Mouse (Mus musculus): ENCODE results near the gene Pax3.

Gene Pax3

DNA sequence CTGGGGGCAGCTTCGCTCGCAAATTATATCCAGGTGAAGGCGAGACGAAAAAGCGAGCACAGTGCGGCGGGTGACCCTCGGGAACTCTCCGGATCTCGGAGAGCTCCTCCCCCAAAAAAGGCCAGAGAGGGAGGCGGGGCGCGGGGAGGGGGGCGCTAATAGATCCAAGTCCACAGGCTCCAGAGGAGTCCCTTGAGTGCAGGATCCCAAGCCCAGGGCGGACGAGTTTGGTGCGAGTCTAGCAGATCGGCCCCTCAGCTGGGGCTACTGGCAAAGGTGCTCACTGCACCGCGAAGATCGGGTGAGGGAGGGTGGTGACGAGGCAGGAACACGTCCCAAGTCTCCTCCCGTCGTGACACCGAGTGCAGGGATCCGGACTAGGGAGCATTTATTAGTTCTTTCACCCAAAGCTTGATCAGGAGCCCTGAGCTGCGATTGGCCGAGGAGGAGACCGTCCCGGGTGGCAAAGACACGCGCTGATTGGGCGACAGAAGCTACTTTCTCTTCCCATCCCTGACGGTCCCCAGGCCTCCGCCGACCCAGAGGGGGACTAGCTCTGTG, at the start of gene Pax3:
Gene Pax3, minus strand, starts transcription at position 384 of the 561 bp plus-strand sequence.
- DNase-seq (ENCODE audit: low spot score in 2 of 2), result no peak

DNA sequence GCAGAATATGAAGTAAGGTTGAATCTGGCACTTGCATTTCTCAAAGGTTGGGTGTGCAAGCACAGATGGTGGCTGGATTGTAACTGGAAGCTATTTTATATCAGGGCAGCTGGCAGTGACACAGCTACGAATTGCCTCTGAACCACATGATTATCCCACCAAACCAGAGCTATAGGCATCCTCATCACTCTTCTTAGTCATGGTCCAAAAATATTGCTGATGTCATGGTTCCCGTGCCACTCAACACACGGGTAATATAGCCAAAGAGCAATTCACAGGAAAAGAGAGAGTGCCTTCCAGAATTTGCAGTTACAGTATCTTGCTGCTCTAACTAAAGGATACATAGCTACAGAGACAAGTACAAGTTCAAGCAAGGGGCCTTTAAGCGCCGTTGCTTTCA, 37.4 kb upstream of the Pax3 start:
- DNase-seq (ENCODE audit: low spot score in 2 of 2), result no peak

DNA sequence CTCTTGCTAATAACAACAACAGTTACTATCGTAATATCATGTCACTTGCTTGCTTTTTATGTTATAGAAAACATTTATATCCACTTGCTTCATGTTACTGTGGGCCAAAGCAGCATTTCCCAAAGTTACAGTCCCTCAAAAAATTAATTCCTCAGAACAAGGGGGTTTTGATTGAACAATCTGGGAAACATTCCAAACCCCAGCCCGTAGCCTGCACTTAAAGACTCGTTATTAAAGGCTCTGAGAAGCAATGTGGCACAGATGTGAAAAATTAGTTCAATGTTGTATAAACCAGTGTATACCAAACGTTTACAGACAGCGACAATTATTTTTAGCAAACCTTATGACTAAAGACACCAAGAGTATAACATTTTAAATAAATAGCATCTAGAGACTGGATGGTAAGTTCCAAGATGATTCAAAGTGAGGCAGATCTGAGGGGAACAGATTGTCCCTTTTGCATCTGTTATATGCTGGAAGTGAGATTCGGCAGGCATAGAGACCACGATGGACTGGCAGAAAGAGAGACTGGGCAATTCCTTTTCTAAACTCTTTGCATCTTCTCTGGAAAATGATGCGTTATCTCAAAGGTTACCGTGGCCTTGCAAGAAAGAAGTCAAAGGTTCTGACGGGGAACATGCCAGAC, 35.1 kb upstream of the Pax3 start:
- DNase-seq (ENCODE audit: low spot score in 2 of 2), result no peak

DNA sequence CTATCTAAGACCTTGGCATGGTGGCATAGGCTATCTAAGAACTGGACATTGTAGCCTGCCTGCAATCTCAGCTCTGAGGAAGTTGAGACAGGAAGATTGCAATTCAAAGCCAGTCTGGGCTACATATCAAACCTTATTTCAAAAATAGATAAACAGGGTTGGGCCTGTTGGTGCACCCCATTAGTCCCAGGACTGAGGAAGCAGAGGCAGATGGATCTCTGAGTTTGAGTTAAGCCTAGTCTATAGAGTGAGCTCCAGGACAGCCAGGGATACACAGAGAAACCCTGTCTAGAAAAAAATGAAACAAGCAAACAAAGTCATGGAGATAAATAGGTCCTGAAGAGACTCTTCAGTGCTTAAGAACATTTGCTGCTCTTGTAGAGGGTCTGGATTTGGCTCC, 32.9 kb upstream of the Pax3 start:
- DNase-seq (ENCODE audit: low spot score in 2 of 2), result no peak

DNA sequence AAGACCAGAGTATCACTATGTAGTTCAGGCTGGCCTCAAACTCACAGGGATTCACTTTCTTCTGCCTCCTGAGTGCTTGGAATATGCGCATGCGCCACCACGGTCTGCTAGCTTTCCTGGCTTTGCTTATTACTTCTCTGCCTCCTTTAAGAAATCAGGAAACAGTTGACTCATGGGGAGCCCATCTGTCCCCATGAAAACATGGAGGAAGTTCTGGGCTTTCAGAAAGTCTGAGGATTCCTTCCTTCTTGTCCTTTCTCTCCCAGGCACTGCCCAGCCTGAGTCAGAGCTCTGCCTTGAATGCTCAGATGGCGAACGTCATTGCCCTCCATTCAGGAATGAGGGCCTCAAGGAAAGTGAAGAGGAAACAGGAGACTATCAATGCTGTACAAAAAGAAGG, 31.8 kb upstream of the Pax3 start:
- DNase-seq (ENCODE audit: low spot score in 2 of 2), result no peak

DNA sequence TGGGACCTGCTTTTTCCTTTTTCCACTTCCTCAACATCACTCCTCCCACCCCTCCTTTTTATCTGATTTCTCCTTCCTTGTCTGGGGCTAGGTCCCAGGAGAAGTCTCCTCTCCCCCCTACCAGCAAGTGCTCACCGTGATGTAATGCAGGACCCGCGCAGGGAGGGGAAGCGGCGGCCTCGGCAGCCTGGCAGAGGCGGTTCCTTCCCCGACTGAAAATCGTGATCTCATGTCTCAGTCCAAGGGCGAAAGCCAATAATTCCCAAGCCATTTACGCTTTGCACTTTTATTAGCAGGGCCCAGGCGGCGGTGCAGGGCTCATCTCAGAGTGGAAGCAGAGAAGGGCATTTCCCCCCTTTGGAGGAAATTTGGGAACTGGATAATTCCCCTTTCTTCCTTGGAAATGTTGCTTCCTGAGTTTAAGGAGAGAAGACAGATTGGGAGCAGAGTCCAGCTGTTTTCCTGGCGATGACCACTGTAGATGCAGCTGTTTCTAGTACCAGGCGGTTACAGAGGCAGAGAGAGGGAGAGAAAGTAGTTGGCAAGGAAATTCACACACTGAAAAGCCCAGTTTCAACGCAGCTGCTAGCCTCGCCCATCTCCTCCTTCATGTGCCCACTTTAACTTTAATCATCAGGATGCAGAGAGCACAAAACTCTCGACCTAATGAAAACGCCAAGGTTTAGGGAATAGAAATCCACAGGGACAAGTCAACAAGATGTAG, 21.3 kb upstream of the Pax3 start:
- no peak for DNase-seq (ENCODE audit: low spot score in 2 of 2)

DNA sequence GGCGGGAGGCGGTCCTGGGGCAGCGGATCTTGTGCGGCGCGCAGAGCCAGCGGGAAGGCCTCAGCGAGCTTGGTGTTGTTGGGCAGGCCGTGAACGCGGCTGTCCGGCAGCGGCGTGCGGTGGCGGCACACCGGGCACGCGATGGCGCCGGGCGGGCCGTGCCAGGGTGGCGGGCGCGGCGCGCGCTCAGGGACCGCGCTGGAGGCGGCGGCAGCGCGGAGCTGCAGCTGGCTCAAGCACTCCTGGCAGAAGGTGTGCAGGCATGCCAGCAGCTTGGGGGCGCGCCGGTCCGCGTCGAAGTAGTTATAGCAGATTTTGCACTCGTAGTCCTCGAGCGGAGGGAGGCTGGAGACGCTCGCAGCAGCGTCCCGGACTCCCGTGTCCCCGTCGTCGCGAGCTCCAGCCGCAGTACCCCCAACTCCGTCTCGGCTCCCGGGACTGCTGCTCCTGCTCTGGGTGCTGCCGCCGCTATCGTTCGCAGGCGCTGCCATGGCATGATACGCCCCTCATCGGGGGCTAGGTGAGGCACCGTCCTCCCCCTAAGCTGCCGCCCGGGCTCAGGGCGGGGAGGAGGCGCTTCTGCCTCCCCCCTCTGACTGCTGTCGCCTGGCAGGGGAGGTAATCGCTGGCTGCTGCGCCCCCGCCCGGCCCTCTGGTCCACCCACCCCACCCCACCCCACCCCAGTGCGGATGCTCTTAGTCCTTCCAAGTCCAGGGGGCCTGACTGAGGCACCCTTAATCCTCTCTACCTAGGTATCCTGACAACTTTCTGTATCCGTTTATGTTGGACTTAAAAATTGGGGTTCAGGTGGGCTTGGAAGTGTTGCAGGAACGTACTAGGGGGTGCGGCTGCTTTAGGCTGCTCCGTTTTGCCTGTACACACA, 20.5 kb upstream of the Pax3 start:
- no peak for DNase-seq (ENCODE audit: low spot score in 2 of 2)

DNA sequence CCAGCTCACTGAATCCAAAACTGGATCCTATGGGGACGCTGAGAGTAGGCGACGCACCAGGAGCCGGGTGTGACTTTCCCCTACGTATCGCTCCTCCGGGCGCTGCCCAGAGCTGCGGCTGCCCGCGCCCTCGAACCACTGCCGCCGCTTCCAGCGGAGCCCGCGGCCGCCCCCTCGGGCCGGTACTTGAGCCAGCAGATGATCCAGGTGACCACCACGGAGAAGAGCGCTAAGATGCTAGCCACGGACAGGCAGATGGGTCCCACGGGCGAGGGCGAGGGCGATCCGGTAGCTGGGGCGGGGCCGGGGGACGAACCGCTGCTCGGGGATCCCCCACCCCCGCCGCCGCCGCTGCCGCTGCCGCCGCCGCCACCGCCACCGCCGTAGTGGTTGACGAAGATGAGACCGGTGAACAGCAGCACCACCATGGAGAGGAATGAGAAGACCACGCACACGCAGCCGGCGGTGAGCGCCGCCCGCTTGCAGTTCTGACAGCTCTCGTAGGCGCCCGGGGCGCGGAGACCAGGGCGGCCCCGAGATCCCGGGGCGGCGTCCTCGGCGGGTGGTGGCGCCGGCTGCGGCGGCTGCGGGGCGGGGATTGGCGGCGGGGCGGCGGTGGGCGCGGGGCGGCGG, 19.7 kb upstream of the Pax3 start:
- no peak for DNase-seq (ENCODE audit: low spot score in 2 of 2)

DNA sequence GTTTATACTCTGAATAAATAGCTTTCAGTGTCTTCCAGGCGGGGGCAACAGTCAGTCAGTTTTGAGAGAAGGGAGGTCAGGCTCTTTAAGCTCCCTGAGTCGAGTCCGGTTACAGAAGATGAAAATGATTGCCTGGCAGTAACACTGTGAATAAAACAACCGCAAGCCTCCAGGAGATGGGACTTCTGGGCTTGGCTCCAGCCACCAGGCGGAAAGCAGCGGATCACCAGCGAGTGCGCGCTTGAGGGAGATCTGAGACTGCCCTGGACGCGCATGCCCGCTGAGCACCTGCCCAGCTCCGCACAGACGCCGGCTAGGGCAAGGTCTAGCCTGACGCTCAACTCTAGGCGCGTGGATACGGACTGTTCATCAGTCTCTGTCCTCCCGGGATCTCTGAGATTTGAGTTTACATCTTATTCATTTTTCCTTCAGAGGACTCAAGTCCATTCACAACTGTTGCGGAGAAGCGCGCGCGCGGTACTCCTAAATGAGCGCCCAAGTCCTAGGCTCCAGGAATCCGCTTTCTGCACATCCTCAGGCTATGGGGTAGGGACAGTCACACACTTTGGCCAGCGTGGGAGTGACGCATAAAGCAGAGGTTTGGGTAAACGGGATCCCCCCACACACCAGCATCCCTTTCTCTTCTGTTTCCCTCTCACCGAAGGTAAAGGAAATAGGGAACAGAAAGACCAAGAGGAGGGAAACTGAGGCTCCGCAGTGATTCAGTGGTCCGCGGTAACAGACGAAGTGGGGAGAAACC, 19.0 kb upstream of the Pax3 start:
- DNase-seq (ENCODE audit: low spot score in 2 of 2), result no peak

DNA sequence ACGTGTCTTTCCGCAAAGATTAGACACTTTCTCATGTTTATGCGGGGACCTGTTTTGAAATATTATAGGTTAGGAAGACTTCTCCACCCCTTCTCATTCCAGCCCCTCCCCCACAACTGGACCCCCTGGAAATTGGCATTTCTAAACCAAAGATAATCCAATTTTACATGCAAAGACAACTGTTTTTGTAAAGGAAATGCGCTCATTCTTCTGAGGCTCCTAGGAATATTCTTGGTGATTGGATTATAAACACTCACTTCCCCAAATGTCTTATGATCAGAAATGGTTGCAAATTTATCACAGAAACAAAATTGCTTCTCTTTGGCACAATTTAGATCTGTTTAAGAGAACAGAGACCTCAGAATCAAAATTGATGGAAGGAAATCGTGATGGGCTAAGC, 14.1 kb upstream of the Pax3 start:
- DNase-seq (ENCODE audit: low spot score in 2 of 2), result no peak

DNA sequence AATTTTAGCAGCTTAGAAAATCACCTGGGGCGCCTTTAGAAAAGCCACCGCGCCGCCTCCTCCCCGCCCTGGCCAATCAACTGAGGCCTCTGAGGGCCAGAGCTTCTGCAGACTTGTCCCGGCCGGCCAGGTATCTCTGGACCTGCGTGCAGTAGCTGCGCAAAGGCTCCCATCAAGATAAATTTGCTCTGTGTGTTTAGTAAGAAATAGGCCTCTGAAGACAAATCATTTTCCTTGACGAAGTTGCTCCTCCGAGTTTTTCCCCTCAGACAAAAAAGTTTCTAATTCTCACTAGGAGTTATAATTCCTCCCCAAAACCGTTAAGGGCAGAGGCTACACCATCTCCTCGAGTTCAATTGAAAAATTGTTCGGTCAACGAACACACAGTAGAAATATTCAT, 13.6 kb upstream of the Pax3 start:
- no peak for DNase-seq (ENCODE audit: low spot score in 2 of 2)

DNA sequence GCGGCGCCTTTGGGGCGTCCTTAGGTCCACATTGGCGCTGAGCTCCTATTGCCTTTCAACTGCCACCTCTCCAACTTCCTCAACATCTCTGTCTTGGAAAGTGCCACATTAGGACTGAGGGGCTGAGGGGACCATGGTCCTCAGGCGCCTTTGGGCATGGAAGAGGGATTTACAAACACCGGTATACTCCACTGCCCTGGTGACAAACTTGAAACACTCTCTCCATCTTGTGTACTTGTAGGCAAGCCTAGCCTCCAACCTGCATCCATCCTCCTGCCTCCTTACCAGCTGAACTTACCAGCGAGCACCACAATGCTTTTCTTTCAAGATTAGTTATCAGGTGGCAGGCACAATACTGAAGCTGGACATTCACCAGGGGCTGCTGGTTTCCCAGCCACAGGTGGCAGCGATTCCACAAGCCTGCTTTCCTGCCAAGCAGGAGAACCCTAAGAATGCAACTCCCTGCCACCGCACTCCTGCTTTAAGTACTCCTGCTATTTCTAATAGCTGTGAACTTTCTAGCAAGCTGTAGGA, 11.4 kb upstream of the Pax3 start:
- DNase-seq (ENCODE audit: low spot score in 2 of 2), result no peak

DNA sequence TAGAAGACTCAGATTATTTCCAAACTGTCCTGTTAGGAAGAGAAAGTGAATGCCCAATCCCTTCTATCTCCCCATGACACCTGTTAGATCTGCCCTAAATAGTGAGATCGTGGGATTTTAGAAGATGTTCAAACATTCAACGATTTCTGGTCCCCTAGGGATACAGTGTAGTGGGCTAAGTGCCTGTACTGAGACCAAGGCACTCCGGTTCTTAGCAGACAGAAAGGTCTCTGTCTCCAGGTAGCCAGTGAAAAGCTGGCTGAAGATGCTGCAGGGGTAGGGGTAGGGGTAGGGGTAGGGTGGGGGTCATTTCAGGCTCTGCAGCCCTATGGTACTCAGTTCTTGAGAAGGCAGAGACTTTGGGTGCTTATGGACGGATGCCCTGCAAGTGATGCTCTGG, 7.4 kb upstream of the Pax3 start:
- no peak for DNase-seq (ENCODE audit: low spot score in 2 of 2)

DNA sequence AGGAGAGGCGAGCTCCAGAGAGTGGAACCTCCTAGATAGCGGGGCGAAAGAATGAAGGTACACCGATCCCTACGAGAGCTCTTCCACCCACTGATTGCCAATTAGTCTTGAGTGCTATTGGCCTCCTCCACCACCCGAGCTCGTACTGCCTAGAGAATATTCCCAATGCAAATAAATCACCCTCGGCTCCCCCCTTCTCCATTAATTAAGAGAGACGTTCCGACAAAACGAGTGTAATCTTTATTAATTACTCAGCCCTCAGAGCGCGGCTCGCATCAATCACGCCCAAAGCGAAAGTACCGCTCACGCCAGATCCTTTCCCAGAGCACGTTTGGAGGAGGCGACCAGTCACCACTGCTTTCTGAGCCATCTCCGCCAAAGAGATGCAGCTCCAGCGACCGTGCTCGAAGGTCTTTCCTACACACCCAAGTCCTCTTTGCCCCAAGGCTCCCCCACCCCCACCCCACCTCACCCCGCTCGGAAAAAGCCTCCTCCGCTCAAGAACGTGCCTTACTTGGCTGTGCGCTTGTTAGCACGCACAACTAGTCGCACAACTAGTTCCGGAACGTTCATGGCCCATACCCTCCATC, 6.8 kb upstream of the Pax3 start:
- DNase-seq (ENCODE audit: low spot score in 2 of 2), result no peak

DNA sequence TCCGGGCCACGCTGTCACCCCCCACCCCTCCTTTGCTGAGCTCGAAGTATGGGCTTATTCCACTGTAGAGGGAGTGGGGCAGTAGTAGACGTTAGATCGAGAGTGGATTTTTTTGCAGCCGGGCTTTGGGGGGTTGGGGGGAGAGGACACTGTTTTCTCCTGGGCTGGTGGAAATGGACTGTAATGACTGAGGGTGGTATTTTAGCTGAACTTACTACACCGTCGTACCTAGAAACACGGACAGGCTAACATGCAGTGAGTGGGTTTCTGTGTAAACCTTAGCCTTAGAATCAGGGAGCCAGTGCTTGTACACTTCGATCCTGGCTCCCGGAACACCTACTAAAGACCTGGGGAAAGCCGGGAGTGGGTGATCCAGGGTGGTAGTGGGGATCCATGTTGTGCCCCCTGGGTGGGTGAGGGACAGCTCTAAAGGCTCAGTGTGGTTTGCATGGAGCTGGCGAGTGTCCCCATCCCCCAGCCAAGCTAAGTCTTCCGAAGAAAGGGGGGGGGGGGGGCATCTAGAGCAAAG, 6.2 kb upstream of the Pax3 start:
- no peak for DNase-seq (ENCODE audit: low spot score in 2 of 2)

DNA sequence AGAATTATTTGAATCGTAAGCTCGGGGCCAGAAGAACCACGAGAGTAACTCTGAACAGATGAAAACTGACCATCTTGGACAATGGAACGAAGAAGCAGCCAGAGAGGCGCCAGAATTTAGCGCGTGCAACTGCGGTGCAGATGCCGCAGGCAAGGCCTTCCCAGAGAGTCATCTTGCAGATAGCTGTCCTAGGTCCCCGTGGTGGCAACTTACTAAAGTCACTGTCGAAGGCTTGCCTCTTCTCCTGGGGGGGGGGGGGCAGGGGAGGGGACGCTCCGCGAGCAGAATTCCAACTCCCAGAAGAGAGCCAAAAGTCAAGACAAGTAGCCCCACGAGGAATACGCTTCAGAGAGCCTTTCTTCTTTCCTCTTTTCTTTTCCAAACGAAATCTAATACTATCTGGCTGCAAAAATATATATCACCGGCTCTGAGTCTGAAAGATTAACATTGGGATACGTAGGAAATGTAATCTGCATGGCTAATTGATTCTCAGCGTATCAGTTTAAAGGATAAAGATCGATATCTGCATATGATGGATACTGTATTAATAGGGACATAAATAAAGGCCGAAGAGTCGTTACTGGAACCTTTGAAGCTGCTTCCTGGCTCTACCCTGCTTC, 5.6 kb upstream of the Pax3 start:
- no peak for DNase-seq (ENCODE audit: low spot score in 2 of 2)

DNA sequence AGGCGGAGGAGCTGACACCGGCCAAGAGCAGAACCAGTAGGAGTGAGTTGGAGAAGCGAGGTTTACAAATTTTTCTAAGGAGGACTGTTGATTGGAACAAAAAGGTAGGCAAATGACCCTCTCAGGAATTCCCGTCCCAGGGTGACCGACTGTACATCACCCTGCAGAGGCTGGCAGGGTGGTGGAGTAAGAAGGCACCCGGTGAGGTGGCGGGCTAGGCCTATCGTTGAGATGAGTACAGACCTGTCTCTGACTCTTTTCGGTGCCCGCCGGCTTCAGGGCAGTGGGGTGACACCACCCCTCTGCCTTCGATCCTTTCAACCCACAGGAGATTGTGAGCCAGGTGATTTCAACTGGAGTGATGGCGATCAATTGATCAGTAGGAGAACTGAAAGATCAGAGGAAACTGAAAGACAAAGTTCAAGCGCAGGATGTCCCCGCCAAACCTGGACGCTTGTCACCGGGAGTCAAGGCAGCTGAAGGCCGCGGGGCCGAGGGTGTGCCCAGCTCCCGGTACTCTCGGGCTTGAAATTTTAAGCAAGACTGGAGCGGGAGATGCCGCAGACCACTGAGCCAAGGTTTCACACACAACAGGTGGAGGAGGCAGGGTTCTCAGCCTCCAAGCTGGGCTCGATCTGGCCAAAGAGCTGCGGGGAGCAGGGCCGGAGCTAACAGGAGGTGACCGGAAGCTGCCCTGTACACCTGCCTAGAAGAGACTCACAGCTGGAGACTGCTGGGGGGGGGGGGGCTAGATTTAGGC, 4.5 kb upstream of the Pax3 start:
- DNase-seq (ENCODE audit: low spot score in 2 of 2), result no peak

DNA sequence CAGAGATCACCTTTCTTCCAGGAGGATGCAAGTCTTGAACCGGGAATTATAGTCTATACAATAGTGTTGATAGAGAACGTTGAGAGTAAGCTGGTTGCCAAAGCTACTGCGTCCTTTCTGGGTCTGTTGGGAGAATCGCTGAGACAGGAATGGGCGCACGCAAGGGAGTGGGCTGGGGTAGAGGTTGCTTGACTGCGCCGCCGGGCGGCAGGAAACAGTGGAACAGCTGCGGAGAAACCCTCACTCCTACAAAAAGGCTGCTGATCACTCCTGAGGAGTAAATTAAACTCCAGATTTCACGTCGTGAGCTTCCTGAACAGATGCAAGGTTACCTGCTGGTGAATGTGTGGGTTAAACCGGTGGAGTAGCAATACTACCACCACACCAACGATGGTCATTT, 3.3 kb upstream of the Pax3 start:
- no peak for DNase-seq (ENCODE audit: low spot score in 2 of 2)

DNA sequence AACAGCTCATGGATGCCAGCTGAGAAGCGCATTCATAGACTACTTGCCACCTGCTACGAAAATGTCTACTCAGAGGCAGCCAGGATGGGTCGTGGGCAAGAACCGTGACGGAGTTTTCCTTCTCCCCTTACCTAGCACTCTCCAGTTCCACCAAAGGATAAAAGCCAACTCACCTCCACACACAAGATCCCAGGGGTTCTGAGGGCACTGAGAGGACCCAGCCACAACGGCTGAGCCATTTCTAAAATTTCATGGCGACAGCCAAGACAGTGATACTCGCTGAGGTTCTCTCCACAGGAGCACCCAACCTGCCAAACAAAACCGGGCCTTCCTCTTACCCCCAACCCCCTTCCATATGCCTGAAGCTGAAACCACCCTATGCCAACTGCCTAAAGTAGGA, 2.3 kb upstream of the Pax3 start:
- DNase-seq (ENCODE audit: low spot score in 2 of 2), result no peak

All from frontal cortex, postnatal 25 days (tissue).